Mouse (Mus musculus): ENCODE measurements around the gene Smarca1.

GRCm38 (mm10) chrX:47858544-47858943 is 34.2 kb downstream of the Smarca1 start:
- TF ChIP-seq CTCF (conservative IDR thresholded peaks at IDR 0.05; ENCODE audit: insufficient read depth, insufficient read length, low read depth, low read length) = no peak
- TF ChIP-seq POLR2A (IDR thresholded peaks at IDR 0.05; ENCODE audit: low read depth, low read length) = no peak

Data from kidney, adult 2 months (tissue).